Mouse (Mus musculus) myocyte (in vitro differentiated cells): ENCODE results near the gene Capn9.

Source experiments
- E2F4 ChIP-seq: IDR thresholded peaks from one replicate; pipeline ENCODE4 v1.6.1; 2011; ENCODE audit warnings: mild to moderate bottlenecking, control low read depth, moderate library complexity; ENCODE audit not compliant: insufficient read depth
- MAX ChIP-seq: IDR thresholded peaks from one replicate; pipeline ENCODE4 v1.6.1; 2011; ENCODE audit warnings: low read depth, mild to moderate bottlenecking, control low read depth
- MYOD1 ChIP-seq, 3 experiments: IDR thresholded peaks; one replicate each; pipeline ENCODE4 v1.6.1; 2011; ENCODE audit warnings: control low read depth in 2 of 3, low read depth in 2 of 3, mild to moderate bottlenecking in 2 of 3, moderate library complexity in 1 of 3; ENCODE audit not compliant: insufficient read length in 2 of 3, control insufficient read depth in 1 of 3

DNA sequence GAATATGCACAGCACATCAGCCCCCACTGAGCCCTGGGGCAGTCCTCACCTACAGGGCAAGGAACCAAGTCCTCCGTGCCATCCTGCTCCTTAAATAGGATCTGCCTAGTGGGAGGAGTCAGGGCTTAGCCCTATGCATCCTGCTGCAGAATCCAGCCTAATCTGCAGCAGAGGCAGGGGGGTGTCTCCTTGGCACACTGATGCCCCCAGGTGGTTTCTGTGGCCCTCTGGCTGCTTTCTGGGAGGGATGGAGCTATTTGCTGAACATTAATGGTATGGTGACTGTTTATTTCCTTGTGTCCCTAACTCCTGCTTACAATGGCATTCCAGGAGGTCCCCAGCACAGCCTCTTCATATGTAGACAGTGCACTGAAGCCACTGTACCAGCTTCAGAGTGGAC, 27.7 kb upstream of the Capn9 start:
- TF ChIP-seq MYOD1 (IDR thresholded peaks at IDR 0.05; ENCODE audit: control insufficient read depth in 1 of 3, insufficient read length in 2 of 3, low read depth in 2 of 3) (no peak), MAX (no peak), E2F4 (no peak)
